Mouse (Mus musculus) cerebellum, adult 11 months (tissue): ENCODE measurements around the gene Sqstm1.
A peak's percentile ranks its signal among the peaks of the same experiment; 100 is the strongest.
"Not testable (repeated sequence)": the region's sequence is repeated elsewhere in the genome, so short reads cannot be mapped to it uniquely, and the experiment has no call there.

Source experiments
- DNase-seq: peaks from one replicate; pipeline ENCODE4 v3.0.0; 2022

Gene Sqstm1

GRCm38 (mm10) chr11:50207344-50207743 is 3.3 kb downstream of the Sqstm1 start:
- DNase-seq = no peak

- no peak for DNase-seq
Measured at GRCm38 (mm10) chr11:50206037-50206436, 4.6 kb downstream of the Sqstm1 start.

GRCm38 (mm10) chr11:50205434-50205833 is 5.2 kb downstream of the Sqstm1 start:
- DNase-seq = no peak

- no peak for DNase-seq
Measured at GRCm38 (mm10) chr11:50203302-50203827, 7.3 kb downstream of the Sqstm1 start.

GRCm38 (mm10) chr11:50201590-50201989 is 9.0 kb downstream of the Sqstm1 start:
- DNase-seq = no peak

- DNase-seq = no peak
Measured at GRCm38 (mm10) chr11:50200613-50201012, 10.0 kb downstream of the Sqstm1 start.

- no peak for DNase-seq
Measured at GRCm38 (mm10) chr11:50198916-50199315, 11.7 kb downstream of the Sqstm1 start.

GRCm38 (mm10) chr11:50198219-50198846 is 12.3 kb downstream of the Sqstm1 start:
- no peak for DNase-seq

GRCm38 (mm10) chr11:50197500-50197899 is 13.1 kb downstream of the Sqstm1 start:
- no peak for DNase-seq

- no peak for DNase-seq
Measured at GRCm38 (mm10) chr11:50194793-50195192, 15.8 kb downstream of the Sqstm1 start.

- no peak for DNase-seq
Measured at GRCm38 (mm10) chr11:50194070-50194469, 16.6 kb downstream of the Sqstm1 start.

- DNase-seq = no peak
Measured at GRCm38 (mm10) chr11:50192278-50192677, 18.3 kb downstream of the Sqstm1 start.

- DNase-seq = no peak
Measured at GRCm38 (mm10) chr11:50190362-50190761, 20.3 kb downstream of the Sqstm1 start.

- no peak for DNase-seq
Measured at GRCm38 (mm10) chr11:50188682-50189081, 21.9 kb downstream of the Sqstm1 start.

- no peak for DNase-seq
Measured at GRCm38 (mm10) chr11:50184788-50185187, 25.8 kb downstream of the Sqstm1 start.

GRCm38 (mm10) chr11:50182702-50183101 is 27.9 kb downstream of the Sqstm1 start:
- no peak for DNase-seq

- DNase-seq = no peak
Measured at GRCm38 (mm10) chr11:50180478-50181231, 30.0 kb downstream of the Sqstm1 start.

- DNase-seq = no peak
Measured at GRCm38 (mm10) chr11:50178532-50179488, 31.8 kb downstream of the Sqstm1 start.

- no peak for DNase-seq
Measured at GRCm38 (mm10) chr11:50177111-50177510, 33.5 kb downstream of the Sqstm1 start.

GRCm38 (mm10) chr11:50176351-50176750 is 34.3 kb downstream of the Sqstm1 start:
- no peak for DNase-seq

- peak; percentile 97 for DNase-seq
Measured at GRCm38 (mm10) chr11:50174730-50175187, 35.9 kb downstream of the Sqstm1 start.

- not testable (repeated sequence) for DNase-seq
Measured at GRCm38 (mm10) chr11:50174111-50174729, 36.4 kb downstream of the Sqstm1 start, which contains the start of gene Mrnip. Mrnip (plus strand) TSS chr11:50174444.
